Mouse (Mus musculus) MEL (cell line): Measurements from ENCODE around the gene Ces1d. TPM values are rescaled to one million over a fixed set of nuclear protein-coding genes. Genes with fewer than 3 reads are reported as not detected.

Source experiments
- DNase-seq: peaks from one replicate; pipeline ENCODE4 v3.0.0; 2011; ENCODE audit warnings: low read depth, low spot score
- H3K27ac ChIP-seq: 2 replicates; pipeline ENCODE4 v1.5.1; 2012; ENCODE audit warnings: low read depth, mild to moderate bottlenecking, control low read depth, low read length, moderate library complexity; ENCODE audit not compliant: control insufficient read depth
- H3K27me3 ChIP-seq, 2 experiments: fragments of 150-350 bp in 1 of 2; sonication (generic) in 1 of 2; 2 replicates each; pipeline ENCODE4 v1.6.1; 2012; ENCODE audit warnings: low read length in 2 of 2, mild to moderate bottlenecking in 2 of 2, improper control_type of control experiment in 1 of 2, moderate library complexity in 1 of 2; ENCODE audit not compliant: insufficient read depth in 2 of 2, control insufficient read depth in 1 of 2
- H3K36me3 ChIP-seq, 2 experiments: 2 replicates each; pipeline ENCODE4 v1.6.1; 2012 to 2014; ENCODE audit warnings: low read length in 2 of 2, improper control_type of control experiment in 1 of 2, inconsistent platforms in 1 of 2, mild to moderate bottlenecking in 1 of 2; ENCODE audit not compliant: insufficient read depth in 2 of 2, control insufficient read depth in 1 of 2
- H3K4me1 ChIP-seq, 2 experiments: fragments of 150-350 bp in 1 of 2; sonication (generic) in 1 of 2; 2 replicates each; pipeline ENCODE4 v1.6.1; 2012; ENCODE audit warnings: low read length in 2 of 2, improper control_type of control experiment in 1 of 2, mild to moderate bottlenecking in 1 of 2; ENCODE audit not compliant: insufficient read depth in 2 of 2, control insufficient read depth in 1 of 2
- H3K4me3 ChIP-seq, 2 experiments: fragments of 150-350 bp in 1 of 2; sonication (generic) in 1 of 2; 2 replicates each; pipeline ENCODE4 v1.5.1; 2012; ENCODE audit warnings: low read depth in 2 of 2, low read length in 2 of 2, mild to moderate bottlenecking in 2 of 2, moderate library complexity in 2 of 2, control low read depth in 1 of 2, improper control_type of control experiment in 1 of 2; ENCODE audit not compliant: control insufficient read depth in 1 of 2, insufficient read depth in 1 of 2
- H3K79me2 ChIP-seq: 2 replicates; pipeline ENCODE4 v1.6.1; 2012; ENCODE audit warnings: mild to moderate bottlenecking, low read length, moderate library complexity; ENCODE audit not compliant: control insufficient read depth, poor library complexity, insufficient read depth
- H3K9ac ChIP-seq: 2 replicates; pipeline ENCODE4 v1.6.1; 2012; ENCODE audit warnings: low read depth, mild to moderate bottlenecking, control low read depth, low read length, moderate library complexity; ENCODE audit not compliant: control insufficient read depth, poor library complexity, severe bottlenecking
- H3K9me3 ChIP-seq: fragments of 150-350 bp; sonication (generic); replicated peaks from 2 replicates; pipeline ENCODE4 v1.6.1; 2012; ENCODE audit warnings: mild to moderate bottlenecking, low read length, improper control_type of control experiment, moderate library complexity; ENCODE audit not compliant: insufficient read depth
- ETS1 ChIP-seq: IDR thresholded peaks from 2 replicates; pipeline ENCODE4 v1.6.1; 2012; ENCODE audit warnings: low read depth, mild to moderate bottlenecking, inconsistent platforms, low read length, improper control_type of control experiment, moderate library complexity
- JUND ChIP-seq: IDR thresholded peaks from 2 replicates; pipeline ENCODE4 v1.6.1; 2011; ENCODE audit warnings: low read depth, mild to moderate bottlenecking, improper control_type of control experiment, low read length
- KAT2A ChIP-seq: conservative IDR thresholded peaks from 2 replicates; pipeline ENCODE4 v1.6.1; 2012; ENCODE audit warnings: low read depth, low read length, improper control_type of control experiment, inconsistent platforms
- MAFK ChIP-seq: IDR thresholded peaks from 2 replicates; pipeline ENCODE4 v1.6.1; 2011; ENCODE audit warnings: low read depth, mild to moderate bottlenecking, low read length, improper control_type of control experiment, borderline replicate concordance
- MAX ChIP-seq: IDR thresholded peaks from 2 replicates; pipeline ENCODE4 v1.6.1; 2011; ENCODE audit warnings: low read length, improper control_type of control experiment
- MAZ ChIP-seq: IDR thresholded peaks from 2 replicates; pipeline ENCODE4 v1.6.1; 2012; ENCODE audit warnings: low read depth, mild to moderate bottlenecking, inconsistent platforms, low read length, improper control_type of control experiment
- MEF2A ChIP-seq: IDR thresholded peaks from 2 replicates; pipeline ENCODE4 v1.6.1; 2014; ENCODE audit warnings: low read depth, mild to moderate bottlenecking, inconsistent platforms, low read length, improper control_type of control experiment; ENCODE audit not compliant: poor library complexity, insufficient replicate concordance, severe bottlenecking; ENCODE audit errors: extremely low read depth
- MXI1 ChIP-seq: IDR thresholded peaks from 2 replicates; pipeline ENCODE4 v1.6.1; 2011; ENCODE audit warnings: mild to moderate bottlenecking, low read depth, low read length, improper control_type of control experiment
- POLR2AphosphoS5 ChIP-seq: IDR thresholded peaks from 2 replicates; pipeline ENCODE4 v1.6.1; 2012; ENCODE audit warnings: low read depth, borderline replicate concordance, mild to moderate bottlenecking, inconsistent platforms, low read length, moderate library complexity, mixed read lengths
- RAD21 ChIP-seq: IDR thresholded peaks from 2 replicates; pipeline ENCODE4 v1.6.1; 2011; ENCODE audit warnings: mild to moderate bottlenecking, low read depth, low read length, improper control_type of control experiment
- SIN3A ChIP-seq: IDR thresholded peaks from 2 replicates; pipeline ENCODE4 v1.6.1; 2012; ENCODE audit warnings: low read length, improper control_type of control experiment, inconsistent platforms
- TAL1 ChIP-seq: IDR thresholded peaks from 2 replicates; pipeline ENCODE4 v1.6.1; 2012; ENCODE audit warnings: mild to moderate bottlenecking, inconsistent platforms, low read length, moderate library complexity, mixed read lengths
- TCF12 ChIP-seq: IDR thresholded peaks from 2 replicates; pipeline ENCODE4 v1.6.1; 2014; ENCODE audit warnings: low read depth, mild to moderate bottlenecking, inconsistent platforms, low read length, improper control_type of control experiment, moderate library complexity
- USF1 ChIP-seq: IDR thresholded peaks from 2 replicates; pipeline ENCODE4 v1.6.1; 2014; ENCODE audit warnings: low read depth, mild to moderate bottlenecking, inconsistent platforms, low read length, improper control_type of control experiment, moderate library complexity
- USF2 ChIP-seq, 2 experiments: IDR thresholded peaks; 2 replicates each; pipeline ENCODE4 v1.6.1; 2011 to 2012; ENCODE audit warnings: improper control_type of control experiment in 2 of 2, low read length in 2 of 2, borderline replicate concordance in 1 of 2, inconsistent platforms in 1 of 2, low read depth in 1 of 2, mild to moderate bottlenecking in 1 of 2; ENCODE audit not compliant: insufficient read depth in 1 of 2
- ZC3H11A ChIP-seq: IDR thresholded peaks from 2 replicates; pipeline ENCODE4 v1.6.1; 2012; ENCODE audit warnings: low read depth, mild to moderate bottlenecking, inconsistent platforms, low read length, improper control_type of control experiment
- ZMIZ1 ChIP-seq: IDR thresholded peaks from 2 replicates; pipeline ENCODE4 v1.6.1; 2012; ENCODE audit warnings: low read depth, mild to moderate bottlenecking, inconsistent platforms, low read length, improper control_type of control experiment, moderate library complexity
- polyA plus RNA-seq, 2 experiments: library from polyadenylated mRNA; stranded (reverse) in 1 of 2; unstranded in 1 of 2; fragments of >175 nt in 1 of 2; fragments of >200 nt in 1 of 2; gene quantifications; 2 replicates each; pipeline versions ENCODE4 v1.2.1 to v1.2.4; 2012; ENCODE audit warnings: low replicate concordance in 2 of 2, low read depth in 1 of 2; ENCODE audit not compliant: insufficient read length in 2 of 2, insufficient read depth in 1 of 2, missing spikeins in 1 of 2
- total RNA-seq: library from RNA; depleted of rRNA; stranded (reverse); fragments of 300-350 nt; gene quantifications from 2 replicates; pipeline ENCODE4 v1.2.3, GENCODE M21; 2012

Gene Ces1d
- total and polyA plus RNA-seq, 3 experiments, result not detected

- TF ChIP-seq TAL1 (no peak), MEF2A (no peak), KAT2A (no peak), POLR2AphosphoS5 (no peak), TCF12 (no peak), USF1 (no peak), SIN3A (no peak), ETS1 (no peak), JUND (no peak)
- Histone ChIP-seq H3K4me1 (no peaks in the 10 kb centered on the region), H3K36me3 (no peaks in the 10 kb centered on the region), H3K27ac (no peak overlapping the region), H3K9me3 (no peaks in the 10 kb centered on the region), H3K27me3 (no peaks in the 10 kb centered on the region), H3K9ac (no peak overlapping the region), H3K79me2 (no peaks in the 10 kb centered on the region), H3K4me3 (no peak overlapping the region)
- no peak for DNase-seq
Observed at GRCm38 (mm10) chr8:93234706-93235105, 37.1 kb upstream of the Ces1d start.

DNA sequence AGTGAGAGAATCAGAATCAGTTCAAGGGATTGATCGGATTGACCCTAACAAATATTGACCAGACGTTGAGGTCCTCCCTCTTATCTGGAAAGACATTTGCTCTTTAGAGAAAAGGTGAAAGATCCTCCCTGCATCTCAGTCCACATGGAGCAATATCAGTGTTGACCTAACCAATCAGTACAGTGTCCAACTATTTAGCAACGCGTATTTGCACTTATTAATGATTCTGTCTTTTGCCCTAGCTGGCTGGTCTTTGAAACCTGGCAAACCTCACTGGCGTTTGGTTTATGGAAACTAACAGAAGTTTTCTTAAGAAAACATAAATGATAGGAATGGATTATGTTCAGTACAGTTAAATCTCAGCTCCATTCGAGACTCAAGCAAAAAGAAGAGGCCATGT is 36.4 kb upstream of the Ces1d start:
- no peak for DNase-seq
- no peak overlapping the region for H3K9ac ChIP-seq
- TF ChIP-seq ZC3H11A, result no peak
- TF ChIP-seq ZMIZ1, result no peak
- TF ChIP-seq MXI1, result no peak
- TF ChIP-seq MAZ, result no peak
- TF ChIP-seq, all 39 proteins: peak for 0
- Histone ChIP-seq H3K4me1 (no peaks in the 10 kb centered on the region), H3K27me3 (no peaks in the 10 kb centered on the region), H3K4me3 (no peak overlapping the region), H3K79me2 (no peaks in the 10 kb centered on the region), H3K27ac (no peak overlapping the region), H3K9me3 (no peaks in the 10 kb centered on the region), H3K36me3 (no peaks in the 10 kb centered on the region)

DNA sequence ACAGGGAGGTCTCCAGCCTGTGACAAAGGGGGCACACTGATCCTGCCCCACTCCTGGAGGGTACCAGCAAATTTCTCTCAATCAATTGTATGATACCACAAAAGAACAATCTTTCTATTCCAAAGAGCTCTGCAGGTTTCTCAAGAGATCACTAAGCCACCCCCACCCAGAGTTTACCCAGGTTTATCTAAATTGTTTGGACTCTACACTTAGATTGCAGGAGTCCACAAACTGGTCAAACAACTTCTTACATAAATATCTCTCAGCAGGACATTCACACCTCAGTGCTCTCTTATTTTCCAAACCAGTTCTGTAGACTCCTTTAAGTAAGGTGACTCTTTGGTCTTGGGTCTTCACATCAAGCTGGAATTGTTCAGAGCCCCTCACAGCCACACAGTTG is 31.8 kb upstream of the Ces1d start, which contains the start of gene Ces1e:
Ces1e (minus strand) TSS at position 174 of the 400 bp plus-strand sequence.
- H3K79me2 ChIP-seq, result no peaks in the 10 kb centered on the region
- no peaks in the 10 kb centered on the region for H3K36me3 ChIP-seq
- no peak for TF ChIP-seq MEF2A
- TF ChIP-seq MXI1, result no peak
- TF ChIP-seq MAFK, result no peak
- no peak for TF ChIP-seq MAX
- TF ChIP-seq USF2 (IDR thresholded peaks at IDR 0.05; ENCODE audit: borderline replicate concordance in 1 of 2, insufficient read depth in 1 of 2, low read depth in 1 of 2, low read length in 2 of 2), result no peak
- TF ChIP-seq RAD21, result no peak
- H3K9me3 ChIP-seq, result no peaks in the 10 kb centered on the region
- no peaks in the 10 kb centered on the region for H3K27me3 ChIP-seq
- no peak for DNase-seq
- no peaks in the 10 kb centered on the region for H3K4me1 ChIP-seq
- H3K27ac ChIP-seq, result no peak within 1 kb of the TSS
- no peak within 1 kb of the TSS for H3K4me3 ChIP-seq
- H3K9ac ChIP-seq, result no peak within 1 kb of the TSS
